Mouse (Mus musculus) hematopoietic stem cell, adult 5-6 weeks (primary cell): ENCODE data around the gene Ntsr2. TPM values are rescaled to one million over a fixed set of nuclear protein-coding genes. Genes with fewer than 3 reads are reported as not detected.

ENCODE experiments used
- ATAC-seq, 2 experiments: fragments of 125-278 bp in 1 of 2; replicated peaks in 1 of 2; 2 replicates each; pipeline ENCODE4 v1.8.0; 2016 to 2017; ENCODE audit warnings: inconsistent platforms in 2 of 2, mild to moderate bottlenecking in 2 of 2, moderate number of reproducible peaks in 2 of 2, low read depth in 1 of 2, moderate TSS enrichment in 1 of 2; ENCODE audit not compliant: low FRiP score in 2 of 2, poor library complexity in 2 of 2, severe bottlenecking in 2 of 2, insufficient read depth in 1 of 2, low TSS enrichment in 1 of 2
- total RNA-seq: library from RNA; stranded (forward); fragments of 172-1452, 232-1000 nt; gene quantifications from 2 replicates; pipeline ENCODE4 v1.2.3, GENCODE M21; 2017

Gene Ntsr2
- not detected in 2 replicates for total RNA-seq

DNA sequence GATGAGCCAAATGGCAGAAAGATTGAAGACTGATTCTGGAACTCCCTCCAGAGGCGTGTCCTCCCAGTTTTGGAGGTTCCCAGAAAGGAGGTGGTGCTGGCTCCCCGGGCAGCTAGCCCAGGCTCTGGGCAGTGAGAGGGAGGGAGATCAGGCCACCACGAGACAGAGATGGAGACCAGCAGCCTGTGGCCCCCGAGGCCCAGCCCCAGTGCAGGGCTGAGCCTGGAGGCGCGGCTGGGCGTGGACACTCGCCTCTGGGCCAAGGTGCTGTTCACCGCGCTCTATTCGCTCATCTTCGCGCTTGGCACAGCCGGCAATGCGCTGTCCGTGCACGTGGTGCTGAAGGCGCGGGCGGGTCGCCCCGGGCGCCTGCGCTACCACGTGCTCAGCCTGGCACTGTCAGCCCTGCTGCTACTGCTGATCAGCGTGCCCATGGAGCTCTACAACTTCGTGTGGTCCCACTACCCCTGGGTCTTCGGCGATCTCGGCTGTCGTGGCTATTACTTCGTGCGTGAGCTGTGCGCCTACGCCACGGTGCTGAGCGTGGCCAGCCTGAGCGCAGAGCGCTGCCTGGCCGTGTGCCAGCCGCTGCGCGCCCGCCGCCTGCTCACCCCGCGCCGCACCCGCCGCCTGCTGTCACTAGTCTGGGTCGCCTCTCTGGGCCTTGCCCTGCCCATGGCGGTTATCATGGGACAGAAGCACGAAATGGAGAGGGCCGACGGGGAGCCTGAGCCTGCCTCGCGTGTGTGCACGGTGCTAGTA is at the start of gene Ntsr2:
TSS of gene Ntsr2 (plus strand) at position 51 of the 762 bp plus-strand sequence.
- ATAC-seq, result peak; percentile 81 to 92

DNA sequence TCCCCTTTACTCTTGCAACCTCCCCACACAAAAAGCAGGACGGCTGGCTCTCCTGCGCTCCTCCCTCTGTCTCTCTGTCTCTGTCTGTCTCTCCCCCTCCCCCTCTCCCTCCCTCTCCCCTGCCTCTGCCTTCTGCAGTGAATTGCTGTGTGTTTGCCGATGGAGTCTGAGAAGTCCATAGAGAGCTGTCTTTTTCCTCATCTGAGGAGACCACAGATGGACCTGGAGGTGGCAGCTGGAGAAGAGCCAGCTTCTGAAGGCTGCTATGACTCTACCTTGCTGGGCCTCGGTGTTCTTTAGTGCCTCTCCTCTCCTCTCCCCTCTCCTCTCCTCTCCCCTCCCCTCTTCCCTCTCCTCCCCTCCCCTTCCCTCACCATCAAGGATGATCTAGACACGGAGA is 47.6 kb upstream of the Ntsr2 start:
- ATAC-seq, result no peak

DNA sequence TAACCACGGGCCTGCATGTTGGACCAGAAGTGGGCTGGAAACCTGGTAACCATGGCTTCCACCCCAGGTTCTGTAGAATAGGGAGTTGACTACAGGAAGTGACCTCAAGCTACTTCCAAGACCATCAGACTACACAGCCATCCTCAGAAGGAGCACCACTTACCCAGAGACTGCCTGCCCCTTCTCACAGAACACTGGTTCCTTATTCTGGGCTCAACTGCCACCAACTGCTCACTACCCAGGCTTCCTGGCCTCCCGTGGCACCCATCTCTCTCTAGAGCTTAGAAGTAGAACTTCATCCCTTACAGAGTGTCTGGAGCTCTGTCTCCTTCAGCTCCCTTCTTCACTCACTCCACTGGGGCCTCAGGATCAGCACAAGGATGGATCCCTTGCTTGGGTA is 42.2 kb upstream of the Ntsr2 start, which contains the start of gene Lpin1:
TSS of gene Lpin1 (minus strand) at position 31 of the 400 bp plus-strand sequence.
- ATAC-seq, result peak; percentile 62; a peak in 2 of 4 replicates

DNA sequence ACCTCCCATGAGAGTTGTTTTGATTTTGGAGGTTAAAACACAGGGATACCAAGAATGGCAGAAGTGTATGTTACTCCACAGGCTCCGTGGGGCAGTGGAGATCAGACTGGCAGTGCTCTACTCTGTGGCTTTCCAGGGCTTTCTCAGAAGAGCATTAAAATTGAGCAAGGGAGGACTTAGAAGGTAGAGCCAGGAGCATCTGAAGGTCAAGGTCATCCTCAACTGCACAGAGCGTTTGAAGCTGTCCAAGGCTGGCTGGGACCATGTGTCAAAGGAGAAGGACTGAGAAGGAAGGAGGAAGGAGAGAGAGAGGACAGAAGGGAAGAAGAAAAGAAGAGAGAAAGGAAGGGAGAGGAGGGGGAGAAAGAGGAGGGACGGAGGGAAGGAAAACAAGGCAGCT is 38.6 kb upstream of the Ntsr2 start:
- ATAC-seq, result no peak

DNA sequence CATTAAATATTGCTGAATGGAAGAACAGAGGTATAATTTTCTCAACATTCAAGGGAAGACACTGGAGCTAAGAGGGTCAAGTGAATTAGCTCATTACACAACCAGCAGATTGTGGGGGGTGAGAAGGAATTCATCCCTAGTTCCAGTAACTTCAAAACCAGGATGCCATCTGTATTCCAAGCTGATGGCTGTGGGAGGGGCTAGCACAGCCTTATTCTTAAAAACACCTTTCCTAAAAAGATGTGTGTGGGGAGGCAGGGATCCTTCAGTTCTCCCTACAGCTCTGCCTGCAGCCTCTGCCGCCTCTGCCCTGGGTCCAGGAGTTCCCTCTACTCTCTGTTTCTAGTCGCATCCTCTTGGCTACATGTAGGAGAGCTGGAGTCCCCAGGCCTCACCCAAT is 37.4 kb upstream of the Ntsr2 start:
- ATAC-seq, result no peak

DNA sequence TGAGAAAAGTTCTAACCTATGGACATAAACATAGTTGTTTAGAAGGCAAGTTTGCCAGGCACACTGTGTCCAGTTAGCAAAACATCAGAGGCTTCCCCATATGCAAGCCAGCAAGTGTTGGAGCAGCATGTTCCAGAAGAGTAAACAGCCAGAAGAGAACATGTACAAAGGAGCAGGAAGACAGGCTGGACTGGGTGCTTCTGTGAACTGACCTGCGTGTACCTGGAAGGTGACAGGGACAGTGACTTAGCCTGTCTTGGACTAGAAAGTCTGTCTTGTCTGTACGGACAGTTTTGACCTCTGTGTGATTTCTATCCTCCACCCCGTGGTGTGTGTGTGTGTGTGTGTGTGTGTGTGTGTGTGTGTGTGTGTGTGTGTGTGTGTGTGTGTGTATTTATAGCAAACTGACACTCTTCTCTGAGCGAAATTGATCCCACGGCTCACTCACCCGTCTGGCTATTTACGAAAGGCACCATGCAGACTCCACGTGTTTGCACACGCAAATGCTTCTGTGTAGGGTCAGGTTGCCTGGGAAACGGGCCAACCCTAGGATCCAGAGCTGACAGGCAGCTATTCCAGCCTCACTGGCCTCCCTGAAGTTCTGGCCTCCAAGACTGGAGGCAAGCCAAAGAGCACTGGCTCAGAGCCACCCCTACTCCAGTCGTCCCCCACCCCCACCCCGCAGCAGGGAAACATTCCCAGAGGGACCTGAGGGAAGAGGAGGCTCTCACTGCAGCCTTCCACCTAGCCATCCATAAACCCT is 34.5 kb upstream of the Ntsr2 start:
- no peak for ATAC-seq

DNA sequence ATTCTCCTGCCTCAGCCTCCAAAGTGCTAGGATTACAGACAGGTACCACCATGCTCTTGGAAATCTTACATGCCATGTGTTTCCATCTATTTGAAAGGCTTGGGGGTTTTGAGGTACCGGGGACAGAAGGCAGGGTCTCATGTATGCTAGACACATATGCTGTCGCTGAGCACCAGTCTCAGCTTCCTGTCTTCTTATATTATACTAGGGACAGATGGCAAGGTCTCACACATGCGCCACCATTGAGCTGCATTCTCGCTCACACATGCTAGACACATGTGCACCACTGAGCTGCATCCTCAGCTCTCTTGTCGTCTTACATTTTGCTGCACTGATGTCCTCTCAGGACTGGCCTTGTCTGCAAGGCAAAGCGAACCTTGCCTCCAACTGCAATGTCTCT is 33.7 kb upstream of the Ntsr2 start:
- no peak for ATAC-seq

DNA sequence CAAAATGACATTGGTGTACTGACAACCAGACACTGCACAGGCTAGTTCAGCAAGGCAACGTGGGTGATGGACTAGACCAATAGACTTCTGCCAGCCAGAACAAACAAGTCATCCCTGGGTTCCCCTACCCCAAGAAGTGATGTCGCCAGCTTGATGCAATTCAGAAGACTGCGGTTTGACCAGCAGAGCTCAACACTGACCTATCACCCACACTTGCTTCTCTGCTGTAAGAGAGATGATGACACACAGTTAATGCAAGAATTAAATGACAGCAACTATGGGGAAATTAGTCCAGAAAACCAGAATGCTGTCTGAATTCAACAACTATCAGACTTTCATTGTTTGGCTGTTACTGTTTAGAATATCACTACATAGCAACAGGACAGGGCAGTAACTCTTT is 33.0 kb upstream of the Ntsr2 start:
- ATAC-seq, result no peak

DNA sequence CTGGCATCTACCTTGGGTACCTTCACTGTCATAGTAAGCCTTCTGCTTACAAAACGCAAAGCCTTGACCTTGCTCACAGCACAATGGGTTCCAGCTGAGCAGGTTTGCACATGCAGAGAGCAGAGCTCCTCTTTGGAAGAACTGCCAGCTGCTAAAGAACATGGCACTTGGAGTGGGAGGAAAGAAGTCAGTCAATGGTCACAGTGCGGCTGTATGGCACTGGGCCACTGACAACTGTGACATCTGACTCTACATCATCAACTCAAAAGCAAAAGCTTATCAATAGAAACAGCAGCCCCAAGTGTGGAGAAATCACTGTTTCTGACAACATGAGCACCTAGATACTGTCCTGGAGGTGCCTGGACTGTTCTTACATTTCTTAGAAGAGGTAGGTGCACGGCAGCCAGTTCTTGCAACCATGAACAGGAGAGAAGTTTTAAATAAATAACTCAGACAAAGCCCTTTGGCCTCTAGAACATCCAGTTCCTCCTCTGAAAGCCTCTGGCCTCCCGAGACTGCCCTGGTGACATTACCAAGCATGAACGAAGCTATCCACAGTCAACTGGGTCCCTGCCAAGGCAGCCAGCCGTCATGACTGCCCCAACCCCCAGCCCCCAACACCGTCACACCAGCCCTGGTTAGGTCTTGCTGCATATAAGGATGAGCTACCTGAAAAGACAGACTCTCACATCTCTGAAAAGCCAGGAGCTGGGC is 22.9 kb upstream of the Ntsr2 start:
- ATAC-seq, result 0 out of 4 replicates have a peak, but pooled peaks of 1 of the 2 experiments have one; percentile 19

DNA sequence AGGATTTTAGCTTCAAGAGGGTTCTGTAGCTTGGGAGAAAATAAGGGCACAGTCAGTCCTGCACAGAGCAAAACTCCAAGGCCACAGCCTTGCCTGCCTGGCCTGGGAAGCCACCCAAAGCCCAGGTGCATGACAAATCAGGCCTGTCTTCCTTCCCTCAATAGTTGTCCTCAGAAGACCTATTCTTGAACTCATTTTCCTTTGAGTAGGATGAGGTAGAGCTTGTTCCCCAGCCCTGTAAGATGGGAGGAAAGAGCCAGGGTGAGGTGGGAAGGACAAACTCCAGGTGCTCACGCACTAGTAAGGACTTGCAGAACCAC is 22.4 kb upstream of the Ntsr2 start:
- ATAC-seq, result no peak

DNA sequence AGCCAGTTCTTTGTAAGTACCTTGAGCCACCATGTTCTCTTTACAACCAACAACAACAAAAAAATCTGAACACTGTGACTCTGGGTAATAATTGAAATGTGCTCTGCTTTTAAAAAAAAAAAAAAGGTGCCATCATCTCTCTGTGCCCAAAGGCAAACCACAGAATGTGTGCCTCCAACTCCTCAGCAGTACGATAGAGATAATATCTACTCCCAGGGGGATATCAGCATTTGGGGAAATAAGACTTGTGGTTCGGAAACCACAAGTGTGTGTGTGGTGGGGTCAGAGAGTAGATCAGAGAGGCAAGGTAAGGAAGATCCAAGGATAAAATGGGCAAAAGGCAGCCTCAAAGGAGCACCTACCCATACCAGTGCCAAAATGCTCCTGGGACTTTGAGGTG is 21.8 kb upstream of the Ntsr2 start:
- peak; percentile 37 to 58 for ATAC-seq

DNA sequence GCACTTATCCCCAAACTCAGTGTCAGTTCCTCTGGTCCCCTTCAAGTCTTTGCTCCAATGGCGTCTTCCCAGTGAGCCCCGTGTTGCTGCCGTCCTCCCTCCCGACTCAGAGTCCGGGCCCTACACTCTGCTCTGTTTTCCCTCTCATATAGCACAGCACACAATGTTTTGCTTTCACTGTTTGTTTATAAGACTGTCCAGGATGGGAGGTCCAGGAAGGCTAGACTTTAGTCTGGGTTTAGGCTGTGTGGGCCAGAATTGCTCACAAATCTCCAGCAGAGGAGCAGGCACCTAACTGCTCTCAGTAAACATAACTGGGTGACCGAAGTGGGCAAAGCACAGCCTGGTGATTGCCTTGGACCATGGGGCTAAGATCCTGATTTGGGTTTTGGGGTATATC is 19.9 kb upstream of the Ntsr2 start:
- no peak for ATAC-seq

DNA sequence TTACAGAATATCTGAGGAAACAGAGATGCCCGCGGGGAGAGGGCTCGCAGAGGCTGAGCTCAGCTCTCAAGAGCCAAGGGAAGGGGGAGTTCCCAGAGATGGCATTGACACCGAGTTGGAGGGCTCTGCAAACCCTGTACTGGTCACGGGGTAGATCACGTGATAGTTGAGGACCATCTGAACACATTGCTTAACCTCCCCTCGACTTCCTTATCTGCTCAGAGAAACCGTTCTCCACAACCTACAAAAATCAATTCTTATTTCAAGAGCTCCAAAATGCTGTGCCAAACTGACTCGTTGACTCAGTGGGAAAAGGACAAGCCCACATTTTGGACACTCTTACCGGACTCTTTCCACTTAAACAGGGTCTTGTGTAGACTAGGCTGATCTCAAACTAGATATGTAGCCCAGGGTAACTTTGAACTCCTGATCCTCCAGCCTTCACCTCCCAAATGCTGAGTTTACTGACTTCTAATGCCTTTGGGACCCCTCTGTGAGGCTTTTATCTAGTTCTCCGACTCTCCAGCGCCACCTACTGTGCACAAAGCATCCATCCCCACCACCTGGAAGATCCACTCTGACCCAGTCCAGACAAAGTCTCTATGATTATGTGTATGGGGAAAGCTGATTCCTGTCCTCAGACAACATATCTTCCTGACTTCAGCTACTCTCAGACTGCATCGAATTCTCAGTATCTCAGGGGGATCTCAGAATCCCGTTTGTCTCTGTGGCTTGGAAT is 18.9 kb upstream of the Ntsr2 start:
- peak; percentile 47 to 49; a peak in 2 of 4 replicates for ATAC-seq

DNA sequence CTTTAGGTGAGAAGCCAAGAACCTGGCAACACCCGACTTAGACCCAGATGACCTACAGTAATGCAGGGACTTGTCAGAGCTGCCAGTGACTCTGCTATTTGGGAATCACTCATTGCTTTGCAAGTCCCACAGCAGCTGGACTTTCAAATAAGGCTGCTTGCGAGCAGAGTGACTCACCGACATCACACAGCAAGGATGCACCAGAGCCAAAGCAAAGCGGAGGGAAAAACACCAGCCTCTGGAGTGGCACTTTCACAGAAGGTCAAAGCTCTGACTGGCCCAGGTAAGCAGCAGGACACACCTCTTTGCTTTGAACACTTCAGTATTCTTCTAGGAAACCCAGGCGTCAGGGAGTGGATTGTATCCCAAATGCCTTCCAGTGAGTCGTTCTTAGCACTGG is 17.4 kb upstream of the Ntsr2 start:
- no peak for ATAC-seq

DNA sequence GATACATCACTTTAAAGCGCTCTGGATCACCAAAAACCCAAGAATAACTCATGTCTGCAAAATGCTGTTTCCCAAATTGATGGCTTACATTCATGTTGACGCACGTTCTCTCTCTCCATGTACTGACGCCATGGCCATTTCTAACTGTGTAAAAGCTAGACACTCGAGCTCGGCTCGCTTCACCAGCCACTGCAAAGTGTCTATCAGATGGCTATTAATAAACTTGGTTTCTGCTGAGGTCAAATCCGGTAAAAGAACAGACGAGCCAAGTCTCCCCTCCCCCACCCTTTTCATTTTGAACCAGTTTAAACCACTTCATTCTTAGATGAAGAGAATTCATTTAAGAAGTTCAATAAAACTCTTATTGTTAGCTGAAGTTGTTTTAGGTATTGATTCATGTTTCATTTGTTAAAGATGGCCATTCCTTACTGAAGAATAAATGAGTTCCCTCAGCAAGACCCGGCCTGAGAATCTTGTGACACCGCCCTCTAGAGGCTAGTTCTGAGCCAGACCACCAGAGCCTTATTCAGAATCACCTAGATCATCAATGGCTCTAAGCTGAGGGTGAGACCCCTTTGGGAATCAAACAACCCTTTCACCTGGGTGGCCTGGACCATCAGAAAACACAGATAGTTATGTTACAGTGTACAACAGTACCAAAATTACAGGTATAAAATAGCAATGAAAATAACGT is 14.0 kb upstream of the Ntsr2 start:
- no peak for ATAC-seq

DNA sequence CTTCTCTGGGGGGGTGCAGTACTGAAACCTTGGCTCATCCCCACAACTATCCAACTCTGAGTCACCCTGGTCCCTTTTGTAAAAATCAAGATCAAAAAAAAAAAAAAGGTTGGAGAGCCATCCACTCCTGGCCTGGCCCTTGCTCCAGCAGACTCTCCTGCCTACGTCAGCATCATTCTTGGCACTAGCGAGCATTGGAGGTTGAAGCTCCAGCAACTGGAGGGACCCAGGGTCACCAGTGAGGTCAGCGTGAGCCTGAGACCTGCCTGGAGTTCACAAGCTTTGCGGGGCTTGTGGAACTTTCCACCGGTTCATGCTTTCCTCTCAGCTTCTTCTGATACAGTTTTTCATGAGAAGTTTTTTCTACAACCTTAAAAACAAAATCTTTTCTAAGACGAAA is 13.1 kb upstream of the Ntsr2 start:
- ATAC-seq, result no peak

DNA sequence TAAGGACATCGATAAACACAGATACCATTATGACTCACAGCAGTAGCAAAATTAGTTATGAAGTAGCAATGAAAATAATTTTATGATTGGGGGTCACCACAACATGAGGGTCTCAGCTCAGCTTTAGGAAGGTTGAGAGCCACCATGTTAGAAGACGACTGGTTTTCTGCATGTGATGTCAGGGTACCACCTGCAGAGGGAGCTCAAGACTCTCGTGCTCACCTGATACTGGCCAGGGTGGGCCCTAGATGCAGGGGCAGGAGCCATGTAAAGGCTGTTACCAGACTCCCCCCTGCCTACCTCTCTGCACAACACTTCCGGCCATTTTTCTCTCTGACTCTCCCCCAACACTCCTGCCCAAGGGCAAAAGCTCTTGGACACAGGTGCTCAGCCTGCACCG is 11.2 kb upstream of the Ntsr2 start:
- no peak; a peak in 1 of 4 replicates for ATAC-seq
